Mouse (Mus musculus) ovary, postnatal 36 days (tissue): Measurements from ENCODE around the gene Hsd17b12.

ENCODE experiments used
- DNase-seq: peaks from one replicate; pipeline ENCODE4 v3.0.0; 2022; ENCODE audit warnings: low spot score, mixed read lengths

Gene Hsd17b12

GRCm38 (mm10) chr2:94157592-94158519, at the start of gene Hsd17b12:
TSS of gene Hsd17b12 (minus strand) at chr2:94157964.
- DNase-seq: peak; percentile 97

- DNase-seq: no peak
Observed at GRCm38 (mm10) chr2:94184906-94185305, 27.1 kb upstream of the Hsd17b12 start.

GRCm38 (mm10) chr2:94184142-94184541, 26.4 kb upstream of the Hsd17b12 start:
- no peak for DNase-seq

- DNase-seq: no peak
Observed at GRCm38 (mm10) chr2:94179030-94179407, 21.3 kb upstream of the Hsd17b12 start.

DNA sequence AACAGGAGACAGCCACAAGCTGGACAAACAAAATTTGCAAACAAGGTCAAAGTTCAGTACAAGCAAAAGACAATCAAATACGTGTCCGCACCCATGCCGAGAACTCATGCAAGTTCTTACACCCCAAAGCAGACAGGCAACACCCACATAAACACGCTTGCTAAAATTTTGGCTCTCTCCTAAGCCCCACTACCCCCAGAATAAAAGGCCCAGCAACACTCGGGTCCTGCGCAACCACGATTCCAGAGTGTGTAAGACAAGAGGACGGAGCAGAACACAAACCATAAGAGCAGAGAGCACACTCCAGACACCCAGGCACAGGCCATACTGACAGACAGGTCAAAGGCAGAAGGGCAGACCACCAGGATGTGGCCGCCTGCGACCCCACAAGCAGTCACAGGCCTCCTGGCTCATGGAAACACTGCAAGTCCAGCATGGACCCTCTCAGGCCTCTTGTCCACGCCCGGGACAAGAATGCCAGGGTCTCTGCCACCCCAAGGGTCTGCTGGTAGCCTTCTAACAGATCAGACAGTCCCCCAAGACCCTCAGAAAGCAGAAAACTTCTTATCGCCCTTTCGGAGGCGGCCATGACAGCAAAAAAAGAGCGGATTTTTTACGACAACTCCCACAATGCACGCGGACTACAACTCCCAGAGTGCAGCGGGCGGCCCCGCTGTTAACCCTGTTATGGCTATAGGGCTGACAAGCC, 20.7 kb upstream of the Hsd17b12 start:
- DNase-seq: peak; percentile 83

- DNase-seq: no peak
Observed at GRCm38 (mm10) chr2:94177294-94177693, 19.5 kb upstream of the Hsd17b12 start.

DNA sequence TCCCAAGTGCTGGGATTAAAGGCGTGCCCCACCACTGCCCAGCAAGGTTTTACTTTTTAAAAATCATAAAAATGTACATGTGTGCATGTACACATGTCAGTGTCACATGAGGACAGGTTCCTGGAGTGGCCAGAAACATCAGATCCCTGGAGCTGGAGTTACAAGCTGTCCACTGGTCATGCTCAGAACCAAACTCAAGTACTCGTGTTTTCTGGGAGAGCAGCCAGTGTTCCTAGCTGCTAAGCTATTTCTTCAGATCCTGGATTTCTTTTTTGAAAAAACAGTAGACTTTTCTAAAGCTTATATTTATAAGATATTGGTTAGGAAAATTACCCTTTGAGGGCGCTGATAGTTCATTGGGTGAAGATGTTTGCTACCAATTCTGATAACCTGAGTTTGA, 18.6 kb upstream of the Hsd17b12 start:
- DNase-seq: no peak

DNA sequence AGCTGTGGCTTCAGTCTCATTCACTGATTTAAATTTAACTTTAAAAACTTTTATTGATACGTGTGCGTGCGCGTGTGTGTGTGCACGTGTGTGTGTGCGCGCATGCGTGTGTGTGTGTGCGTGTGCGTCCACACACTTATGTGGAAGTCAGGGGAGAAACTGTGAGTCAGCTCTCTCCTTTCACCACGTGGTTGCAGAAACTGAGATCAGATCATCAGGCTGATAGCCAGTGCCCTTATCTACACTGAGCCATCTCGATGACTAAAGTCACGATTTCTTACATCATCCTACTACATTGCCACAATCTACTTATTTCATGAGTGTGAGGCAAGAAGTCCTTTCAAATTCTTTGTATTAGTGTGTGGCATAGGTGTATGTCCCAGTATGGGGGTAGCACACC, 15.8 kb upstream of the Hsd17b12 start:
- no peak for DNase-seq

DNA sequence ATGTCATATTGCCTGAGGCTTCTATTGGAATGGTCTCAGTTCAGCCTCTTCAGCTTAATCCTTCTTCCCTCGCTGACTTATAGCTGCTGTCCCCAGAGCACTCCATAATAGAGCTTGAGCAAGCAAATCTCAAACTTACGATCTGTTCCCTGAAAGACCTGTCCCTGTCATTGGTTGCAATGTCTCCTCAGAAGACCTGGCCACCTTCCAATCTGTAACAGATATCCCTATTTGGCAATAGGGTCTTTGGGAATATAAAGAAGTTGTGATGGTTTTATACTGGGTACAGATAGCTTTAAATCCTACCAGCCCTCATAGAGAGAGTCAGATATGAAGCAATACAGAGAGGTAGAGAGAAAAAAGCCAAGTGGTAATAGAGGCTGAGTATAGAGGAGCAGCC, 5.4 kb upstream of the Hsd17b12 start:
- no peak for DNase-seq

DNA sequence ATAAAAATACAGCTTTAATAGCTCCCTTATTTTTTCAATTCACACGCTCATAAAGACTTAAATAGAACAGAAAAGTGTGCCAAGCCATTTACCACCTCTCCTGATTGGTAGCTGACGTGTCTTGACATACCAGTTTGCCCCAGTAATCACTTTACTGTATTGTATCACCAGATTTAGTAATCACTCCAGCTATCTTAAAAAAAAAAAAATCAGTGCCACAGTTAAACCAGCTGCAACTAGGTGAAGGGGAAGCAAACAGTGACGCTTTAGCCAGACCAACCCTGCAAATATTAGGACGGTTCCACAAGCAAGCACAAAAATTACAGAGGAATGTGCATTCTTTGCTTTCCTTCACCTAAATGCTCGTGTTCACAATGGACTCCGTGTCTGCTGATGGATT, 4.4 kb upstream of the Hsd17b12 start:
- no peak for DNase-seq

- DNase-seq: no peak
Observed at GRCm38 (mm10) chr2:94158520-94158884, 738 bp upstream of the Hsd17b12 start.

DNA sequence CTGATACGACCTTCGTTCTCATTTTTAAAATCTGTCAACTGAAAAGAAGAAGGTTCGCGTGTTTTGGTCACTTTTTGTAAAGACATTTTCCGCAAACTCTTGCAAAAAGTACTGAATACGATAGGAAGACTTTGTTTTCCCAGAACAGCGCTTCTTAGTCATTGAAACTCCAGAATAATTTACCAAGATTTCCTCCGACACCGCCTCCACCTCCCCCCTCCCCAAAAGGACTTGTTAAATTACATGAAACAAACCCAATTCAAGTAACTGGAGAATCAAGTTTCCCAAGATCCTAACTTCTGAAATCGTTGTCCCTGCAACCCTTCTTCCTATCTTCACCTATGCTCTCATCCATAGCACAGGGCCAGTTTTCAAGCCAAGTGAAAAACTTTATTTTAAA, 713 bp downstream of the Hsd17b12 start:
- no peak for DNase-seq

GRCm38 (mm10) chr2:94145146-94145542, 12.6 kb downstream of the Hsd17b12 start:
- no peak for DNase-seq

DNA sequence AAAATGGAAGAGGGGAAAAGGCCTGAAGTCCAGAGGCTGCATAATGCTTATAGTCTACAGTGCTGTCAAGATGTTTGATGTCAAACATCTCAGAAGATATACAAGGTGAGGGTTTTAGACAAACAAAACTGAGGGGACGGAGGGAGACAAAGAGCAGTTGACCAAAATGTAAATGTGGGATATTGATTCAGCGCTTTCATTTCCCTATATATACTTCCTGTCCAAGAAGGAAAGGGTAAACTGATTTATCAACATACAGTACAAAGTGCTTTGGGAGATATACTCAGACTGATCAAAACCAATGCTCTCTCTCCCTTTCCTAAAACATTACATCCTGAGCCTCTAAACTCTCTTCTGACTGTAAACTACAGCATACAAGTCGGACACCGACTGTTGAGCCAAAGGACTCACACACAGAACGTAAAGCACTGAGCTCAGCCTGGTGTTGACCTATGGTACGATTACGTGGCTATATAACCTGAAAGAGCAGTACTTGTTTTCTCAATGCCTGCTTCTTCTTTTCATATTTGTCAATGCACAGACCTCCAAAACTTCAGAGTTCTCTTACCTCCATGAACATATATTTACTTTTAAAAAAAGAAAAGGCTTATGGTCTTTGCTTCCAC, 13.1 kb downstream of the Hsd17b12 start:
- no peak for DNase-seq

DNA sequence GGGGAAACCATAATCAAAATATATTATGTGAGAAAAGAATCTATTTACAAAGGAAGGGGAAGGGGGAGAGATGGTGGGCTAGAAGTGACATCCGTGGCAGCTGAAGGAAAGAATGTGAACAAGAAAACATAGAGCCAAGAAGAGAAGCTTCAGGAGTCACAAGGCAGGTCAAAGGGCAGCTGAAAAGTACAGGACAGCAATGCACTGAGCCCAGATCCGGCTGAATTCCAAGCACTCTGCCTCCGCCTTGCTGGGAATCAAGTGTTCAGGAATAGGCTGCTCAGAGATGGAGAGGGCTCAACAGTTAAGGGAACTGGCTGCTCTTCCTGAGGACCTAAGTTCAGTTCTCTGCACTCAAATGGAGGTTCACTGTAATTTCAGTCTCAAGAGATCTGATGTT, 16.5 kb downstream of the Hsd17b12 start:
- DNase-seq: no peak

- DNase-seq: no peak
Observed at GRCm38 (mm10) chr2:94138469-94139390, 19.0 kb downstream of the Hsd17b12 start.

- DNase-seq: no peak
Observed at GRCm38 (mm10) chr2:94136837-94137236, 20.9 kb downstream of the Hsd17b12 start.

- DNase-seq: no peak
Observed at GRCm38 (mm10) chr2:94128496-94128895, 29.3 kb downstream of the Hsd17b12 start.

DNA sequence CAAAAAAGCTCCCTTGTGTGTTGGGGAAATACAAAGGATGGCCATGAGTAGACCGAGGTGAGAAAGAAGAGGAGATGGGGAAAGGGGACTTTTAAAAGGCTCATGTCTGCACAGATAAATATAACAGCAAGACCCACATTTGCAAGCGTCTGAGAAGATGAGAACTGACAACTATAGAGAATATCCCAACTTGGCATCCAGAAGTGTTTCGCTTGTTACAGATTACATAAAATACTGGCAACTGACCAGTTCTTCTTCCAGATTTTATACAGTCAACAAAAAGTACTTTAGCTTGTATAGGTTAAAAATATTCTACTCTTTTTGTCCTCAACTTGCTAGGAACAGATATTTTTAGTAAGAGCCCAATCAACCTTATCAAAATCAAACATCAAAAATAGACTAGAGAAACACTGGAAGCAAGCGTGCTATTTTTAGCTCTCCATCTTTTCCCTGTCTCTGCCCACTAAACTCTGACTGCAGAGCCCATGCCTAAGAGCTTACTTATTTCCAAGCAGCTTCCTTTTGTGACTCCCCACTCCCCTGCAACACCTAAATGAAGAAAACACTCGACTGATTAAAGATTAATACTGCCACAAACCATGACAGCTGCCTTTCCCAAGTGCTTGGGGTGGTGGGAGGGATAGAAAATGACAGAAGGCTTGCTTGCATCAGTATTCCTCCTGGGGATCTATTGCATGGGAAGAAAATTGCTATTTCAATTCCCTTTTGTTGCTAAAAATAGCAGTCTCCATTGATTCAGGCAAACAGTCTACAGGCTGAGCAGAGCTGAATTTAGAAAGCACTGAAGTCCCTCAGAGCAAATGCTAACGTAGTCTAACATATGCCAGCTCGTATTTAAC, 35.4 kb downstream of the Hsd17b12 start:
- DNase-seq: no peak

- no peak for DNase-seq
Observed at GRCm38 (mm10) chr2:94103758-94104157, 54.0 kb downstream of the Hsd17b12 start.

GRCm38 (mm10) chr2:94089901-94090300, 67.9 kb downstream of the Hsd17b12 start:
- no peak for DNase-seq
